Mouse (Mus musculus) layer of hippocampus, adult 8-10 months (tissue): ENCODE measurements around the gene 4933411K16Rik. TPM values are rescaled to one million over a fixed set of nuclear protein-coding genes. Genes with fewer than 3 reads are reported as not detected.

Experiments
- DNase-seq, 2 experiments: peaks; one replicate each; pipeline ENCODE4 v3.0.0; 2022; ENCODE audit warnings: low spot score in 2 of 2
- total RNA-seq, 4 experiments: library from RNA; stranded (reverse); gene quantifications; 2 replicates each; pipeline ENCODE4 v1.2.4; 2022

4933411K16Rik gene
- total RNA-seq, 4 experiments from 2014 or later = 1.7 to 2.7 (median 2.1) TPM

DNA sequence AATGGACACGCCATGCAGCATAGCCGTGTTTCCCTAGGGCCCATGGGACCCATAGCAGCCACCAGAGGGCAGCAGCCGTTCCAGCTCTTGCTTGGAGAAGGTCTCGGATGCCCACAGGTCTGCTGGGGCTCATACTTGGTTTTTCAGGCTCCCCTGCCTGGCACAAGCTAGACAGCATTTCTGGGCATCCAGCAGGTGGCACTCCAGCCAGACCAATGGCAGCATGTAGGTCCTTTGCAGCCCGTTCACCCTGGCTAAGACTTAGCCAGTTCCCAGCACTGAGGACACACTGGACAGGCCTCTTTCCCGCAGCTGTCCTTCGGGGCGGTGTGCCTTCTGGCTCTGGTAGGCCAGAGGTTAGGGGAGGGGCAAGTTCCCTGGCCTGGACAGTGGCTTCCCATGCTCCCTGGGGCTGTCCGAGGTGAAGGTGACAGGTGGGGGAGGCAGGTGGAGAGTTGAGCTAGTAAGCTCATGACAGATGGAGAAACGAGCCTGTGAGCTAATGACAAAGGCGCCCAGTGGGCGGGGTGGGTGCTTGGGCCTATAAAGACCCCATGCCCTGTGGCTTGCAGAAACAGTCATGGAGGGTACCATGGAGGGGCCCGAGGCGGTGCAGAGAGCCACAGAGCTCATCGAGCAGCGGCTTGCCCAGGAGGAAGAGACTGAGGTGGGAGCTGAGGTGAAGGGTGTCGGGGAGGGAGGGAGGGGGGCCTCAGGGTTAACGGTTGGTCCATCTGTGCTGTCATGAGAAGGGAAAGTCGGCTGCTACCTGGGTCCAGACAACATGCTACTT is 16.4 kb upstream of the 4933411K16Rik start, which contains the start of gene Ankrd2:
Gene Ankrd2, plus strand, starts transcription at position 545 of the 793 bp plus-strand sequence.
- peak; percentile 71 to 81 for DNase-seq

DNA sequence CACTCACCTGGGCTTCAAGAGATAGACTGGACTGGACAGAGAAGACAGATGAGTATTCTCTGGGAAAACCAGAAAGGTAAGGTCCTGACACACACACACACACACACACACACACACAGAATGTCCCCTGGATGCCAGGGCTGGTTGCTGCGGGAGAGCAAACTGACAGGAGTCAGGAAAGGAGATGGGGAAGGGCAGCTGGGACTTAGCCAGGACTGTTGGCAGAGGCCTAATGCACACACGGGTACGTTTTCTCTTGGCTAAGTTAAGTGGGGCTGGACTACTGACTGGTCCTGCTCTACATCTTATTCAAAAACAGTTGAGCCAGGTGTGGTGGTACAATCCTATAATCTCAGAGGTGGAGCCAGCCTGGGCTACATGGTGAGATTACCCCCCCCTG is 15.7 kb upstream of the 4933411K16Rik start:
- no peak for DNase-seq

- DNase-seq = no peak
Measured at GRCm38 (mm10) chr19:42037167-42037702, 14.8 kb upstream of the 4933411K16Rik start.

- no peak for DNase-seq
Measured at GRCm38 (mm10) chr19:42038310-42038709, 13.7 kb upstream of the 4933411K16Rik start.

- DNase-seq = no peak
Measured at GRCm38 (mm10) chr19:42043988-42044387, 8.1 kb upstream of the 4933411K16Rik start.

GRCm38 (mm10) chr19:42045269-42046102 is 6.6 kb upstream of the 4933411K16Rik start, which contains the start of gene Hoga1:
Gene Hoga1, plus strand, starts transcription at chr19:42045610.
- DNase-seq = peak in 1 of 2 experiments; percentile 38

GRCm38 (mm10) chr19:42050251-42050650 is 1.8 kb upstream of the 4933411K16Rik start:
- DNase-seq = no peak

- DNase-seq = no peak
Measured at GRCm38 (mm10) chr19:42051351-42051750, 697 bp upstream of the 4933411K16Rik start.

DNA sequence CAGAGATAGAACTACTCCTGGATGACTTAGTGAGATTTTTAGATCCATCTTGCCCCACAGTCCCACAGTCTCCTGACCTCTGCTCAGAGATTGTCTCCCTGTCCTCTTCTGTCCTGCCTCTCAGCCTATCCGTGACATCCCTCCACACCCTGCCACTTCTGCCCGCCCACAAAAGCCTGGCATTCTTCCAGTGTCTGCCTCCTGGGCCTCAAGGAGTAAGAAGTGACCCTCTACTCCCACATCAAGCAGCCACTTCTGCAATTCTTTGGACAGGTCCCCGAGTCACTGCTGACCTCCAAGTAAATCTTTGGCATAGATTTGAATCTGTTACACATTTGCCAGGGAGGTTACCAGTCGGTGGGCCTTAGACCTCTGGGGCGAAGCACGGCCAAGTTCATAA is 2.2 kb downstream of the 4933411K16Rik start:
- DNase-seq = no peak

DNA sequence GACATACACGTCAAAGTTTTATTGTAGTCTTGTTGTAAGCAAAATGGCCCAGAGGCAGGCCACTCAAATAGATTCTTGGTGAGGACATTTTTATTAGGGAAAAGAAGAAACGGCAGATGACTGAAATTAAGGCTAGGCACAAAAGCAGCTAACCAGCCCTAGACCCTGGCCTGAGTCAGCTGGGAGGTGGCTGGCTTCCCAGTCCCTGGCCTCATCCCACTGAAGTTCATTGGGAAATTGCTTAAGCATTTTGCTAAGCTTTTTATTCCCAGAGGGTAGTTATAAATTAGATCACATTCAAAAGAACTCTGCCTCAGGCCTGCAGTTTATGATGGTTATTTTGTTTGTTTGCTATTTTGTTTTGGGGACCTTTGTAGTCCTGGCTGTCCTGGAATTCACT is 3.8 kb downstream of the 4933411K16Rik start:
- no peak for DNase-seq

GRCm38 (mm10) chr19:42056719-42057409 is 4.8 kb downstream of the 4933411K16Rik start:
- no peak for DNase-seq

GRCm38 (mm10) chr19:42058426-42058825 is 6.4 kb downstream of the 4933411K16Rik start:
- no peak for DNase-seq

- no peak for DNase-seq
Measured at GRCm38 (mm10) chr19:42061443-42061842, 9.4 kb downstream of the 4933411K16Rik start.

DNA sequence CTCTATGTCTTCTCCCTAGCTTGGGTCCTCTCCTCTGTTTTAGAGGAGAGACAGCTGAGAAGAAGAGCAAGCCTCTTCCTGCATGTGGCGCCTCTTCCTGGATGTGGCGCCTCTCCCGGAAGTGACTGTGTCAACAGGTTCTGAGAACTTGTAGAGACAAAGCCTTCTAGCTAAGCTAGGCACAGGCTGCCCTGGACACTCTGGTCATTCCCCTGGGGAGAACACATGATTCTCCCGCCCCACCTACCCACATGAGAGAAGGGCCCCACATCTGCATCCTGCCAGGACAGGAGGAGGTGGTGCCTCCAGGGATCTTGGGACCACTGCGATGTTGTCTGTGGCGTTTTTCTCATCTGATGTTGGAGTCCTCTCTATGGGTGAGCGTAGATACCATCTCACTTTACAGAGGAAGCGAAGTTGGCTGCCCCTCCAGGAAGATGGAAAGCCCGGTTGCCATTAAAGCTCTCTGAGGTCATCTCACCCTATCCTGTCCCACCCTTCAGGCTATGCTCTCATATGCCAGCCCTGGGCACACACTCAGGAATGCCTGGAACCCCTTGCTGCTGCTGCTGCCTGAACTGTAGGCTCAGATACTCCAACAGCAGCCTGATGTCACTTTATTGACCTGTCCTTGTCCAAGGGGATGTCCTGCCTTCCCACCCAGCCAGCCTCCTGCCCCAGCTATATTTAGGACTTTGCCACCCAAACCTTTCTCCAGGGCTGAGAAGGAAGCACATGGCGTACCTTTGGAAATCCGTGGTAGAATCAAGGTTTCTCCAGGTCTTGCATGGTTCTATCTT is 16.6 kb downstream of the 4933411K16Rik start:
- DNase-seq = no peak

GRCm38 (mm10) chr19:42069241-42069525 is 17.1 kb downstream of the 4933411K16Rik start:
- no peak for DNase-seq

DNA sequence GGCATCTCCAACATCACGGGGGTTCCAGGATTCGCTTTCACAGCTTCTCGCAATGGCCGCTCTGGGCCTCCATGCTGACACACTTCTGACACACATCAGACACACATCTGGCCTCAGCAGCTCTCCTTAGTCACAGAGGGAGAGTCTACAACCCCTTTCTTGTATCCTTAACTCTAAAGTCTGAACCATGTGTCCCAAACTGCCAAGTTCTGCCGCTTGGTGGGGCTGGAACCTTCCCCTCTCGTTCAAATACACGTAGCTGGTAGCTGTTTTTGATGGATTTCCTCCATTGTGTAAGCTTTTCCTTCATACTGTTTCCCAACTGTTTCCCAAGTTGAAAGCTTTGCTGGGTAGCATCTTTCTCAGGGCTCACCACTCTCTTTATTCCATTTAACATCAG is 19.2 kb downstream of the 4933411K16Rik start:
- DNase-seq = no peak

DNA sequence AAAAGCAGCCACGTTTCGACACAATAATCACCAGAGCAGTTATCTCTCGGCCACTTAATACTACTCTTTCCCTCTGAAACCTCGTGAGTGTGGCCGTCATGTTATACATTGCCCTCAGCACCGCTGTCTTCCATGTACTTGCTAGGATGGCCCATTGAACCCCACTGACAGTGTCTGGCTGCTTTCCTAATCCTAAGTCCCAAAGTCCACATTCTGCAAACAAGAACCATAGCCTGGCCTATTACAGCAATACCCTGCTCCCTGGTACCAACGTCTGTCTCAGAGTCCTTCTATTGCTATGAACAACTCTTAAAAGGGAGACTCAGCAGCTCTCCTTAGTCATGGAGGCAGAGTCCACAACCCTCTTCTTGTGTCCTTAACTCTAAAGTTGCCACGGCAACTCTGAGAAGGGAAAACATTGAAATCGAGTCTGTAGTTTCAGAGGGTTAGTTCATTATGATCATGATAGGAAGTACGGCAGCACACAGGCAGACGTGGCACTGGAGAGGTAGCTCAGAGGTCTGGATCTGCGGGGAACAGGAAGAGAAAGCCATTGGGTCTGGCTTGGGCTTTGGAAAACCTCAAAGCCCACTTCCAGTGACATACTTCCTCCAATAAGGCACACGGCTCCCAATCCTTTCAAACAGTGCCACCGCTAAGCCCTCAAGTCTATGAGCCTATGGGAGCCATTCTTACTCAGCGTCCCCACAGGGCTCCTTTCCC is 20.0 kb downstream of the 4933411K16Rik start:
- no peak for DNase-seq

GRCm38 (mm10) chr19:42072802-42073201 is 20.8 kb downstream of the 4933411K16Rik start:
- no peak for DNase-seq

GRCm38 (mm10) chr19:42075051-42075450 is 23.0 kb downstream of the 4933411K16Rik start:
- DNase-seq = no peak

- no peak for DNase-seq
Measured at GRCm38 (mm10) chr19:42075992-42076391, 23.9 kb downstream of the 4933411K16Rik start.
